Mouse (Mus musculus): Measurements from ENCODE around the gene Plet1. TPM values are rescaled to one million over a fixed set of nuclear protein-coding genes. Genes with fewer than 3 reads are reported as not detected.

The Plet1 gene
- polyA plus RNA-seq, 1 experiment from 2014 or later = not detected

DNA sequence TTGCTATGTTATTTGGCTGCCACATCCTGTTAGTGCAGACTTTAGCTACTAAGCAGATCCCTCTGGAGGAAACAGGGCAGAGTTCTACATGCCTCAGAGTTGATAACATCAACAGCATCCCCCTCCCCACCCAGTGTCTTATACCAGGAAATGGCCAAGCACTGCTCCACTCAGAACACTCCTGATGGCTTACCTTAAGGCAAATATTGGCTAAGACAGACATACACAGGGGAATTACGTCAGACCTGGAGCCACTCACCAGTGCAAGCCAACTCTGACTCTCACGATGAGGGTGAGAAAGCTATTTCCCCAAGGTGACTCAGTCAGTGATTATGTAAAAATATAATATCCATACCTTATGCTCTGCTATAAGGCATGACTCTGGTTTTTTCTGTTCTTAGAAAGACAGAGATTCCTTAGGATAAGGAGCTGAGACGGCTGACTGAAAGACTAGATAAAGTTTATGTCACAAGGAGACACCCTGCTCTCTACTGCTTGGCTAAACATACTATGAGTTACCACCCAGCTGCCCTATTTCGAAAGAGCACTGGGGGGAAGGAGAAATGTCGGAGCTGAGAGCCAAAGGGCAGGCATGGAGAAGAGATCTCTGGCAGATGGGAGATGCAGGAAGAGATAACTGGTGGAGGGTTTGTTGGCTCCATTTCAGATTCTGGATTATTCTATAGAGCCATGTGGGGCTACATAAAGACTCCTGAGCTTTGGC, 23.8 kb upstream of the Plet1 start:
- no peak for DNase-seq (ENCODE audit: low spot score)
- Histone ChIP-seq H3K9ac (ENCODE audit: low read length) (no peak overlapping the region), H3K9me3 (ENCODE audit: control insufficient read depth, low read length) (no peaks in the 10 kb centered on the region), H3K27ac (ENCODE audit: low read depth, low read length) (no peak overlapping the region), H3K4me2 (ENCODE audit: low read depth, low read length, severe bottlenecking) (no peak overlapping the region), H3K36me3 (ENCODE audit: control insufficient read depth, insufficient read depth, low read length) (no peaks in the 10 kb centered on the region), H3K27me3 (ENCODE audit: control insufficient read depth, insufficient read depth, low read length) (no peaks in the 10 kb centered on the region), H3K4me1 (replicated peaks; ENCODE audit: control insufficient read depth, insufficient read depth, low read length) (no peaks in the 10 kb centered on the region), H3K4me3 (ENCODE audit: low read depth, low read length) (no peak overlapping the region)
- ATAC-seq (replicated peaks; ENCODE audit: low FRiP score) = no peak
- 83% methylated on average over 5 of the region's 5 CpGs for WGBS

- 88% methylated on average over 13 of the region's 13 CpGs for WGBS
- H3K27me3 ChIP-seq (ENCODE audit: control insufficient read depth, insufficient read depth, low read length) = no peaks in the 10 kb centered on the region
- H3K4me2 ChIP-seq (ENCODE audit: low read depth, low read length, severe bottlenecking) = no peak overlapping the region
- no peaks in the 10 kb centered on the region for H3K4me1 ChIP-seq (replicated peaks; ENCODE audit: control insufficient read depth, insufficient read depth, low read length)
- DNase-seq (ENCODE audit: low spot score) (no peak), ATAC-seq (replicated peaks; ENCODE audit: low FRiP score) (no peak)
- no peaks in the 10 kb centered on the region for H3K36me3 ChIP-seq (ENCODE audit: control insufficient read depth, insufficient read depth, low read length)
- no peak overlapping the region for H3K9ac ChIP-seq (ENCODE audit: low read length)
- H3K27ac ChIP-seq (ENCODE audit: low read depth, low read length) = no peak overlapping the region
- no peaks in the 10 kb centered on the region for H3K9me3 ChIP-seq (ENCODE audit: control insufficient read depth, low read length)
- no peak overlapping the region for H3K4me3 ChIP-seq (ENCODE audit: low read depth, low read length)
These were observed 23.0 kb upstream of the Plet1 start for GRCm38 (mm10) chr9:50471181-50471901.

DNA sequence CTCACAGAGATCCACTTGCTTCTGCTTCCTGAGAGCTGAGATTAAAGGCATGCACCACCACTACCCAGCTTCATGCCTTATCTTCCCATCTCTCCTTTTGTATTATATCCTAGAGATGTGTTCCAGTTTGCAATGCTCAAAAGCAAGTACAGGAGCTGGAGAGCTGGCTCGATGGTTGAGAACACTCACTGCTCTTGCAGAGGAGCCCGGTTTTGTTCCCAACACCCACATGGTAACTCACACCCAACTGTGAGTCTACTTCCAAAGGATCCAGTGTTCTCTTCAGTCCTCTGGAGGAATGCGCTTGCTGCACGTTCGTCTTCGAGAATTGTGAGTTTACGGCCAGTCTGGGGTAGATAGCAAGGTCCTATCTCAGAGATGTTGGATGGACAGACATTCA, 19.0 kb upstream of the Plet1 start:
- H3K4me3 ChIP-seq (ENCODE audit: low read depth, low read length) = no peak overlapping the region
- no peaks in the 10 kb centered on the region for H3K9me3 ChIP-seq (ENCODE audit: control insufficient read depth, low read length)
- ATAC-seq (replicated peaks; ENCODE audit: low FRiP score) = no peak
- no peak overlapping the region for H3K27ac ChIP-seq (ENCODE audit: low read depth, low read length)
- no peaks in the 10 kb centered on the region for H3K36me3 ChIP-seq (ENCODE audit: control insufficient read depth, insufficient read depth, low read length)
- H3K4me1 ChIP-seq (replicated peaks; ENCODE audit: control insufficient read depth, insufficient read depth, low read length) = no peaks in the 10 kb centered on the region
- no peaks in the 10 kb centered on the region for H3K27me3 ChIP-seq (ENCODE audit: control insufficient read depth, insufficient read depth, low read length)
- 86% methylated on average over 7 of the region's 7 CpGs for WGBS
- no peak overlapping the region for H3K9ac ChIP-seq (ENCODE audit: low read length)
- H3K4me2 ChIP-seq (ENCODE audit: low read depth, low read length, severe bottlenecking) = no peak overlapping the region
- DNase-seq (ENCODE audit: low spot score) = no peak

DNA sequence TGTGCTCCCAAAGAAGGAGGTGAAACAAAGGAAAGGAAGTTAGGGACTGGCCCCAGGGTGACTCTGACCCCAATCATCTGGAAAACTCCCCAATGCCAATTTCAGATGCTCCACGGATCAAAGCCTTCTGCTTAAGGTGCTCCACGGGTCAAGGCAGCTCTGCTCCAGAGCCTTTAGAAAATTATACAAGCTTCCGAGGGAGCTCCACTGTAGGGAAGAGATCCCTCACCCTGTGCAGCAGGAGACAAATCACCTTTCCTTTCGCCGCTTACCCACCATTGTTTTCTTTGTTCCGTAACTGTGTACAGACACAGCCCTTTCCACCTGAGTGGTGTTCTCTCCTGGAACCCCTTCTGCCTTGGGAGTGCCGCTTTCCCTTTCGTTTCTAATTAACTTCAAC, 18.6 kb upstream of the Plet1 start:
- Histone ChIP-seq H3K27ac (ENCODE audit: low read depth, low read length) (no peak overlapping the region), H3K9me3 (ENCODE audit: control insufficient read depth, low read length) (no peaks in the 10 kb centered on the region), H3K36me3 (ENCODE audit: control insufficient read depth, insufficient read depth, low read length) (no peaks in the 10 kb centered on the region), H3K9ac (ENCODE audit: low read length) (no peak overlapping the region), H3K4me1 (replicated peaks; ENCODE audit: control insufficient read depth, insufficient read depth, low read length) (no peaks in the 10 kb centered on the region), H3K4me2 (ENCODE audit: low read depth, low read length, severe bottlenecking) (no peak overlapping the region), H3K27me3 (ENCODE audit: control insufficient read depth, insufficient read depth, low read length) (no peaks in the 10 kb centered on the region), H3K4me3 (ENCODE audit: low read depth, low read length) (no peak overlapping the region)
- ATAC-seq (replicated peaks; ENCODE audit: low FRiP score) (no peak), DNase-seq (ENCODE audit: low spot score) (no peak)
- whole genome bisulfite sequencing = 56% methylated on average over 8 of the region's 8 CpGs

DNA sequence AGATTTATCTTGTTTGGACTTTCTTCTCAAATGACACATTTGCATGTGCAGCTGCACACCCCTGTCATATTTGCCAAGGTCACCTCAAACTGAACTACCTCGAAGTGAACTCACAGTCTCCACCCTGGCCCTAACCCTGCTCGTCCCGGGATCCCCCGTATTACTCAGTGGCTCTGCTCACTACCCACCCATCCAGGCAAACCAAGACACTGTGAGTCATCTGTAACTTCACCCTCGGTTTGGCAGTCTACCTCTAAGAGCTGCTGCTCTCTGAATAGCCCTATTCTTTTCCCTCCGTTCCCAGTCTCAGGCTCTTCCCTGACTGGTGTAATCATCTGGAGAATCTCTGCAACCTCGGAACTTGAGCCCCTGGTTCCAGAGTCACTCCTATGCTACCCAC, 17.7 kb upstream of the Plet1 start:
- Histone ChIP-seq H3K9me3 (ENCODE audit: control insufficient read depth, low read length) (no peaks in the 10 kb centered on the region), H3K27ac (ENCODE audit: low read depth, low read length) (no peak overlapping the region), H3K4me2 (ENCODE audit: low read depth, low read length, severe bottlenecking) (no peak overlapping the region), H3K36me3 (ENCODE audit: control insufficient read depth, insufficient read depth, low read length) (no peaks in the 10 kb centered on the region), H3K4me1 (replicated peaks; ENCODE audit: control insufficient read depth, insufficient read depth, low read length) (no peaks in the 10 kb centered on the region), H3K4me3 (ENCODE audit: low read depth, low read length) (no peak overlapping the region), H3K9ac (ENCODE audit: low read length) (no peak overlapping the region), H3K27me3 (ENCODE audit: control insufficient read depth, insufficient read depth, low read length) (no peaks in the 10 kb centered on the region)
- ATAC-seq (replicated peaks; ENCODE audit: low FRiP score) (no peak), DNase-seq (ENCODE audit: low spot score) (no peak)
- 73% methylated on average over 7 of the region's 7 CpGs for WGBS

DNA sequence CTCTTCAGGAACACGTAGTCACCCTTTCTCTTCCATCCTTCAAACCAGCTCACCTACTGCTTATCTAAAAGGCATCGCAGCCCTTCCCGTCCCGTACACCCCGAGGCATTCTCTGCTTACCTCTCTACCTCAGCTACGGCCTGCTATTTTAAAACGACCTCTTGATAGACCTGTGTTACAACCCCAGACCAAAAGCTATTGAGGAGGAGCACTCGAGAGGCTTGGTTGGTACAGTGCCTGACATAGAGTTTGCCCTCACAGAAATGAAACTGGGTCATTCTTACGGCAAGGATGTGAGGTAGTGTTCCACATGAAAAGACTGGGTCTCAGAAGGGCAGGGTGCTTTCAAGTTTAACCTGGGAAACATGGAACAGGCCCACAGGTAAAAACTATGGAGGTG, 17.1 kb upstream of the Plet1 start:
- Histone ChIP-seq H3K27ac (ENCODE audit: low read depth, low read length) (no peak overlapping the region), H3K36me3 (ENCODE audit: control insufficient read depth, insufficient read depth, low read length) (no peaks in the 10 kb centered on the region), H3K9me3 (ENCODE audit: control insufficient read depth, low read length) (no peaks in the 10 kb centered on the region), H3K4me3 (ENCODE audit: low read depth, low read length) (no peak overlapping the region), H3K27me3 (ENCODE audit: control insufficient read depth, insufficient read depth, low read length) (no peaks in the 10 kb centered on the region), H3K4me1 (replicated peaks; ENCODE audit: control insufficient read depth, insufficient read depth, low read length) (no peaks in the 10 kb centered on the region), H3K4me2 (ENCODE audit: low read depth, low read length, severe bottlenecking) (no peak overlapping the region), H3K9ac (ENCODE audit: low read length) (no peak overlapping the region)
- ATAC-seq (replicated peaks; ENCODE audit: low FRiP score) (no peak), DNase-seq (ENCODE audit: low spot score) (no peak)
- 88% methylated on average over 9 of the region's 9 CpGs for WGBS

DNA sequence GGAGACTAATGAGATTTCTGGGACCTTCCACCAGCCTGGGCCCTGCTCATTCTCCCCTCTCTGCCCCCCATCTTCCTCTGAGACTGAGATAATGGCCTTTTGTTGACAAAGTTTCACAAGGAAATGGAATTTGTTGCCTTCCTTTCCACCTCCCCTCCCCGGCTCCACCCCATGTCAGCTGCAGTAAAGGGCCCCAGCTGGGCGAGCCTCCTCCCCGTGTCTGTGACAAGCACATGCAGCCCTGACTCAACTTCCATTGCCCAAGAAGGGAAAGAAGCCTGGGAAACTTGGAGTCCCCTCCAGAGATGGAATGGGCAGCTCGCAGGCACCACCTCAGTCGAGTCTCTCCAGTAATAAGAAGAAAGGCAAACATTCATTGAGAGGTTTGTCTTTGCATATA, 15.5 kb upstream of the Plet1 start:
- H3K4me1 ChIP-seq (replicated peaks; ENCODE audit: control insufficient read depth, insufficient read depth, low read length) = no peaks in the 10 kb centered on the region
- ATAC-seq (replicated peaks; ENCODE audit: low FRiP score) (no peak), DNase-seq (ENCODE audit: low spot score) (no peak)
- H3K27me3 ChIP-seq (ENCODE audit: control insufficient read depth, insufficient read depth, low read length) = no peaks in the 10 kb centered on the region
- WGBS = 19% methylated on average over 5 of the region's 5 CpGs
- no peak overlapping the region for H3K9ac ChIP-seq (ENCODE audit: low read length)
- no peak overlapping the region for H3K4me3 ChIP-seq (ENCODE audit: low read depth, low read length)
- no peaks in the 10 kb centered on the region for H3K36me3 ChIP-seq (ENCODE audit: control insufficient read depth, insufficient read depth, low read length)
- no peak overlapping the region for H3K4me2 ChIP-seq (ENCODE audit: low read depth, low read length, severe bottlenecking)
- H3K9me3 ChIP-seq (ENCODE audit: control insufficient read depth, low read length) = no peaks in the 10 kb centered on the region
- H3K27ac ChIP-seq (ENCODE audit: low read depth, low read length) = no peak overlapping the region

DNA sequence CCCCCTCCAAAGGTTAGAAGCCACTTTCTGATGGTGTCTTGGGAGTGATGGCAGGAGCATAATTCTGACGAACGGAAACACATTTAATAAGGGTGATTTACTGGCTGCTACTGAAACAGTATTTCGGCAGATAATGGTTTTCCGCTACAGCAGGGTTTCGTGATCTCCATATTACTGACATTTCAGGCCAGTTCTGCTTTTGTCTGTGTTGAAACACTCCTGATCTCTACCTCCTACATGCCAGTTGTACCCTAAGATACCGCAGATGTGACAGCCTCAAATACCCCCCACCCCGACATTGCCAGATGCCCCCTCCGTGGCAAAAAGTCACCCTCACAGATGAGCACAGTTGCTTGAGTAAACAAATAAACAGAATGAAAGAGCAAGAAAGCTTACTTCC, 14.8 kb upstream of the Plet1 start:
- H3K27me3 ChIP-seq (ENCODE audit: control insufficient read depth, insufficient read depth, low read length) = no peaks in the 10 kb centered on the region
- no peaks in the 10 kb centered on the region for H3K9me3 ChIP-seq (ENCODE audit: control insufficient read depth, low read length)
- 51% methylated on average over 8 of the region's 8 CpGs for WGBS
- no peak overlapping the region for H3K27ac ChIP-seq (ENCODE audit: low read depth, low read length)
- no peak overlapping the region for H3K9ac ChIP-seq (ENCODE audit: low read length)
- H3K4me3 ChIP-seq (ENCODE audit: low read depth, low read length) = no peak overlapping the region
- DNase-seq (ENCODE audit: low spot score) = no peak
- H3K36me3 ChIP-seq (ENCODE audit: control insufficient read depth, insufficient read depth, low read length) = no peaks in the 10 kb centered on the region
- ATAC-seq (replicated peaks; ENCODE audit: low FRiP score) = no peak
- no peak overlapping the region for H3K4me2 ChIP-seq (ENCODE audit: low read depth, low read length, severe bottlenecking)
- no peaks in the 10 kb centered on the region for H3K4me1 ChIP-seq (replicated peaks; ENCODE audit: control insufficient read depth, insufficient read depth, low read length)

DNA sequence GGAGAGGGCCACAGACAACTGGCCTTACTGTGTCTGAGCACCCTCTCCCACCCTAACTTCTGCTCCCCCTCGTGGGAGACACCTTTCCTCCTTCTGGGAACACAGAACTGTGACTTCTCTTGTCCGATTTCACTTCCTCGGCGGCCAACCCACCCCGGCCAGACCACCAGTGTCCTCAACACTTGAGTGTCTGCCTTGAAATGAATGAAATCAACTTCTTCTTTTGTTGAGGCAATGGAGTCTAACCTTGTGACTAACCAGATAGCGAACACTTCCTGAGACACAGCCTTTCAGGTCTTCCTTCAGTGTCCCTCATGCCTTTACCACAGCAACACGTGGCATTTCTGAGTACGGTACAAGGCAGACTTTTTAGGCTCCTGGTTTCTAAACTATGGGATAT, 11.6 kb upstream of the Plet1 start:
- H3K4me3 ChIP-seq (ENCODE audit: low read depth, low read length) = no peak overlapping the region
- H3K27ac ChIP-seq (ENCODE audit: low read depth, low read length) = no peak overlapping the region
- no peak for DNase-seq (ENCODE audit: low spot score)
- ATAC-seq (replicated peaks; ENCODE audit: low FRiP score) = no peak
- H3K9ac ChIP-seq (ENCODE audit: low read length) = no peak overlapping the region
- WGBS = 87% methylated on average over 8 of the region's 8 CpGs
- no peak overlapping the region for H3K4me2 ChIP-seq (ENCODE audit: low read depth, low read length, severe bottlenecking)
- no peaks in the 10 kb centered on the region for H3K9me3 ChIP-seq (ENCODE audit: control insufficient read depth, low read length)
- no peaks in the 10 kb centered on the region for H3K36me3 ChIP-seq (ENCODE audit: control insufficient read depth, insufficient read depth, low read length)
- H3K27me3 ChIP-seq (ENCODE audit: control insufficient read depth, insufficient read depth, low read length) = no peaks in the 10 kb centered on the region
- no peaks in the 10 kb centered on the region for H3K4me1 ChIP-seq (replicated peaks; ENCODE audit: control insufficient read depth, insufficient read depth, low read length)

Measured in forebrain, embryonic 11.5 days (tissue).